Mouse (Mus musculus) ZHBTc4 (cell line): Measurements from ENCODE around the gene Yaf2.
"Not testable (repeated sequence)": the region's sequence is repeated elsewhere in the genome, so short reads cannot be mapped to it uniquely, and the experiment has no call there.

Experiments used
- DNase-seq: peaks from one replicate; pipeline ENCODE4 v3.0.0-alpha.2; 2011; ENCODE audit warnings: low read depth, low spot score

The Yaf2 gene

DNA sequence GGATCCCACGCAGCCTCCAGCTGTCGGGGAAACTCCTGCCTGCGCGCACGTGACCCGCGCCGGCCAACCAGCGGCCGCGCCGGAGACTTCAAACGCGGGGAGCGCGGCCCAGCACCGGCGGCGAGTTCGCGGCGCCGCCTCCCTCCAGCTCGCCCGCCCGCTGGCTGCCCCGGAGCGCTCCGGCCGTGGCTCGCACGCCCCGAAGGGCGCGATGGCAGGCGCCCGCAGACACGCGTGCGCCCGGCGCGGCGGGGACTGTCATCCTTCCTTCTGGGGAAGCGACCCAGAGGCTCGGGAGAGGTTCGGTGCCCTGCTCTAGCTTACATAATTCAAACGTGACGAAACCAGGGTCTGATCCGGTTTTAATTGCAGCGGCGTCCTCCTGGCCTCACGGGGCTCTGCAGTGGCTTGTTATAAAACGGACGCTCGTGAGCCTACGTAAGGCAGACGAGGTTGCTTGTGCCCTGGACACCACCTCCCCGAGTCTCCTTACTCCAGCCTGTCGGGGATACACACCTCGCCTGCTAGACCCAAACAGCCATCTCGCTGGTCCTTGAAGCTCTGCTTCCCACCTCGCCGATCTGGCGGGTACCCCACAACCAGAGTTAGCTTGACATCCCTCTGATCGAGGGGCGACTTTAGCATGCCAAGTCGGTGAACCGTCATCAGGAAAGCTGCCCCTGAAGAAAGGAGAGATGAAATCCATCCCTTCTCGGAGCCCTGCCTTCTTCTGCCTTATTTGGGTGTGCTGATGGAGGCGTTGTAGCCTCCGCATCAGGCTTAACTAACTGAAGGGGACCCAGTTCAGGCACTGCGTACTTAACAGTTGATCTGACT lies at the start of gene Yaf2:
Yaf2 (minus strand) TSS at position 11 of the 837 bp plus-strand sequence.
- peak; percentile 93 for DNase-seq

DNA sequence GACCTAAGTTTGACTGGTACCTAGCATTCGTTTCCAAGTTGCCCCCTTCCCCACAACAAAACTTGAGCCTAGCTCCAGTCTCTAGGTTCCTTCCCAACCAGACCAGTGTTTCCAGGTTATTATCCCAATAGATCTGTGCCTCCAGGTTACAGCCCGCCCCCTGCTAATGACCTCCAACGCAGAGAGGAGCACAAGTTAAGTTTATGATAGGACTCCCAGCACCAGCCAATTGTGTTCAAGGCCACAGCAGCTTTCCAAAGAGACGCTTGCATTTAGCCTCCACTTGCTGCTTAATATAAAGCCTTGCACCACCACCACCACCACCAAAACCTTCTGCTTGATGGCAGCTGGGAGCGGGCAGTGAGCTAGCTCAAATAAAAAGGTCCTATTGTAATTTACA lies 44.6 kb upstream of the Yaf2 start:
- no peak for DNase-seq

- DNase-seq: peak; percentile 72
These were observed 42.4 kb upstream of the Yaf2 start for GRCm38 (mm10) chr15:93379177-93379576.

DNA sequence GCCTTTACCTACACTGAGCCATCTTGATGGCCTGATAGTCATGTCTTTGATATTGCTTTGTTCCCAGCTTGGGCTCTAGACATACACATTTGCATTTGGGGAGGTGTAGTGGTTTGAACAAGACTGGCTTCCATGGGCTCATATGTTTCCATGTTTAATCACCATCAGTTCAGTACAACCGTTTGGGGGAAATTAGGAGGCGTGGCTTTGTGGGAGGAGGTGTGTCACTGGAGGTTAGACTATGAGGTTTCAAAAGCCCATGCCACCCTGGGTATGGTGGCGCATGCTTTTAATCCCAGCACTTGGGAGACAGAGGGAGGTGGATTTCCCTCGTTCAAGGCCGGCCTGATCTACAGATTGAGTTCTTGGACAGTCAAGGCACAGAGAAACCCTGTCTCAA lies 39.0 kb upstream of the Yaf2 start:
- DNase-seq: no peak

GRCm38 (mm10) chr15:93372525-93373119 lies 35.9 kb upstream of the Yaf2 start:
- DNase-seq: not testable (repeated sequence)

- no peak for DNase-seq
These were observed 35.1 kb upstream of the Yaf2 start for GRCm38 (mm10) chr15:93371838-93372237.

DNA sequence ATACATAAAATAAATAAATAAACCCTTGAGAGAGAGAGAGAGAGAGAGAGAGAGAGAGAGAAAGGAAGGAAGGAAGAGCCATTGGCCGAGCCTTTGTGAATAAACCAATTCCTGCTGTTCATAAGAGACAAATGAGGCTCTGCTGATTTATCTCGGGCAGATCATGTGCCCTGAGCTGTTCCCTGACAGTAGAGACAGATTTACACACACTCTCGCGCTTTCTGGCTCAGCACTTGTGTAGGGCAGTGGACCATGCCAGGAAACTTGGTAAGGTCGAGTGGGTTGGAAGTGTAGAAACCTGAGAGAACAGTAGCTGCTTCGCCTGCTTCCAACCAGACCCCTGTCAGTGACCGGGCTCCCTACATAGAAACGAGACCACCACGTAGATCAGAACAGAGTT lies 31.8 kb upstream of the Yaf2 start:
- no peak for DNase-seq

GRCm38 (mm10) chr15:93365561-93365960 lies 28.8 kb upstream of the Yaf2 start:
- no peak for DNase-seq

DNA sequence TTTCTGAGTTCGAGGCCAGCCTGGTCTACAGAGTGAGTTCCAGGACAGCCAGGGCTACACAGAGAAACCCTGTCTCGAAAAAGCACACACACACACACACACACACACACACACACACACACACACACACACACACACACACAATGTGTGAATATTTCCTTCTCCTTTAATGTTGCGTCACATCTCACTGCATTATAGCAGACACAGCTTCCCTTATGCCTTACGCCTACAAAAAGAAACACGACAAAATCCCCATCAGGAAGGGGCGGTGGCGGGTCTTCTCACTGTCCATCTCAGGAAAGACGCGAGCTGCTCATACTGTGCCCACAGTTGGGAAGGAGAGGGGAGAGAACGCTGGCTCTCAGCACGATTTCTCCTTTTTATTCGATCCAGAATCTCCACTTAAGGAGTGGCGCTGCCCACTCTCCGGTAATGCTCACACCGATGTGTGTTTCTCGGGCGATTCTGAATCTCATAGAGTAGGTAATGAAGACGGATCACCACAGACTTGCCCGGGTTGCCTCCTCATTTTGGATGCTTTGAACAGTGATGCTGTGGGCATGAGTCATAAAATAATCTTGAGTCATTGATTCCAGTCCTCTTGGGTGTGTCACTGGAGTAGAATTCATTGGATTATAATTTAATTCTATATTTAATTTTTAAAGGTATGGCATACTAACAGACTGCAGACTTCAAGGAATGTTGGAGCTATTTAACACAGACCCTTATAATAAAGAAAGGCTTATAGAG lies 21.8 kb upstream of the Yaf2 start:
- no peak for DNase-seq

- DNase-seq: no peak
These were observed 4.1 kb upstream of the Yaf2 start for GRCm38 (mm10) chr15:93340630-93341379.

DNA sequence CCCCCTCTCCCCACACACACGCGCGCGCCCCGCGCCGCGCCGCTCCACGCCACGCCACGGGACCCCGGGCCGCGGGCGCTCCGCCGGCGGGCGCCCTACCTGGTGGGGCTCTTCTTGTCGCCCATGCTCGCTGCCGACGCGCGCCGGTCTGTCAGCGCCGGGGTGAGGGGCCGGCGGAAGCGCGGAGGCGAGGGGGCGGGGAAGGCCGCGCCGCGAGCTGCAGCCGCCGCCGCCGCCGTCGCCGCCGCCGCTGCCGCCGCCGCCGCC lies 144 bp downstream of the Yaf2 start:
- DNase-seq: no peak

- peak; percentile 43 for DNase-seq
These were observed 696 bp downstream of the Yaf2 start for GRCm38 (mm10) chr15:93335821-93336657.

- no peak for DNase-seq
These were observed 5.5 kb downstream of the Yaf2 start for GRCm38 (mm10) chr15:93331256-93331655.

DNA sequence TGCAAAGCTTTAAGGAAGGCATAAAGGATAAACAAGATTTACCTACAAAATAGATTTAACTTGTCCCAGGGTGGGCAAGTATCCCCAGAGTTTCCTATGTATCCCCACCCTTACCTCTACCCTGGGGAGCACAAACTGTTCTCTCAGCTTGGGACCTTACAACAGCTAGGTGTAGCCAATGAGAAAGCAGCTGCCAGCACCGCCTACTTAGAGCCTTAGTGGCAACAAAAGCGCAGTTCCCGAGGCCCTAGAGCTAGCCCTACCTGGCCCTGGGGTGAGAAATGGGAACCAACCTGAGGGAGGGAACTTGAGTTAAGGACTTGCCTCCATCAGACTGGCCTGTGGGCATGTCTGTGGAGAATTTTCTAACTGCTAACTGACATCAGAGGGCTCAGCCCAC lies 9.5 kb downstream of the Yaf2 start:
- DNase-seq: no peak

- DNase-seq: no peak
These were observed 10.1 kb downstream of the Yaf2 start for GRCm38 (mm10) chr15:93326651-93327050.

DNA sequence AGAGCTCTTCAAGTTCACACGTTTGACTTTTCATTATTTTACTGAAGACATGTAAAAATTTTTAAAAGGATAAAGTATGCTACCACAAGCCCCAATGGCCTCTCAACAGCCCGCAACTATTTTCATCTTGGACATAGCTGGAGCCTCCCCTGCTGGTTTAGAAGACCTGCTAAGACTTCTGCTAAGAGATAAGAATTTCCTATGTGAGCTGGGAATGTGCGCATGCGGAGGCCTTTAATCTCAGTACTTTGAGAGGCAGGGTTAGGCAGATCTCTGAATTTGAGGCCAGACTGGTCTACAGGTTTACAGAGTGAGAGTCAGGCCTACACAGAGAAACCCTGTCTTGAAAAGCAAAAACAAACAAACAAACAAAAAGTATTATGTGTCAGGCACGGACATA lies 11.4 kb downstream of the Yaf2 start:
- no peak for DNase-seq

DNA sequence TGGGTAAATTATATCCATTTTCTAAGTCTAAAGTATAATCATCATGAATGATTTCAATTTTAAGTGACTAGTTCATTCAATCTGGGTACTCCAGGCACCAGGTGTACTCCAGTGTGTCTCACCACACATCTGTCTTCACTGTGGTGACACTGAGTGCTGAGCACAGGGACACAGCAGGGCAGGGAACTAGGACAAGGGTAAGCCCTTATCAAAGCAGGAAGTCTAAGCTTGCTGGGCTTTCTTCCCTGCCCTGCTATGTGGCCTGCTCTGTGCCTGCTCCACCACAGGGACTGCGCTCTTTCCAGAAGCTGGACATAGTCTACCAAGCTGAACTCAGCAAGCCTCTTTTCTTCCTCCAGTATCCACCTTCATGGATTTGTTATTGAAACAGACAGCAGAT lies 18.0 kb downstream of the Yaf2 start:
- DNase-seq: no peak

- not testable (repeated sequence) for DNase-seq
These were observed 26.4 kb downstream of the Yaf2 start for GRCm38 (mm10) chr15:93310304-93310703.

DNA sequence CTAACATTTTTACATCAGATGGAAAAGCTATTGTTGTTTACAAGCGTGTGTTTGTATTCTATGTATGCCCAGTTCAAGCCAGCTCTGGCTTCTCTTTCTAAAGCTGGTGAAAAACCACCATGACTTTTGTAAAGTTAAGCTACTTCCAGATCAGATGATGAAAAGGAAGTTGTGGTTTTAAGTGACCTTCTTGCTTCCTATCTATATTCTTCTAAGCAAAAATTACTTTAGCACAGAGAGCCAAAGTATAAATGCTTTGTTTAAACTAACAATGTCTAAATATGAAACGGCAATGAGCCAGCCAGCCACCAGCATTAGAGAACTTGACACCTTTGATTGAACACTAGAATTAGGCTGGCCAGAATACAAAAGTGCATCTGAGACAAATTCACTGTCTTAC lies 38.5 kb downstream of the Yaf2 start:
- DNase-seq: no peak

DNA sequence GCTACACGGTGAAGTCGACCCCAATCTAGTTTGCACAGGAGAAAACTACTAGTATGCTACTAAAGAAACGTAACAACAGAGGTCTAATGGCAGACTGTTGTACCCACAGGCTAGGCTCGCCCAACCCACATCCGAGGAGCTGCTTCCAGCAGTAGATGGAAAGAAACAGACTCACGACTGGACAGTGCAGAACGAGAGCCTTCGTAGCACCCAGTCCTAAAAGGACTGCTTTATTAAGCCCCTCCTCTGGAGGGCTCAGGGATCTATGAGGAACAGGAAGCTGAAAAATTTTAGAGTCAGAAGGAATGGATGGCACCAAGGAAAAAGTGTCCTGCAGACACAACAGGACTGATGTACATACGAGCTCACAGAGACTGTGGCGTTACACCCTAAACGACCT lies 42.3 kb downstream of the Yaf2 start:
- no peak for DNase-seq

- DNase-seq: no peak
These were observed 48.4 kb downstream of the Yaf2 start for GRCm38 (mm10) chr15:93288321-93288720.
